Mouse (Mus musculus): ENCODE measurements around the gene Dclk2.

Gene Dclk2

GRCm38 (mm10) chr3:86845578-86845977 is 75.1 kb downstream of the Dclk2 start:
- no peak for DNase-seq (ENCODE audit: low read depth, low spot score)

GRCm38 (mm10) chr3:86844804-86845481 is 75.7 kb downstream of the Dclk2 start:
- DNase-seq (ENCODE audit: low read depth, low spot score), result peak; percentile 89

- DNase-seq (ENCODE audit: low read depth, low spot score), result no peak
Observed at GRCm38 (mm10) chr3:86842461-86842860, 78.2 kb downstream of the Dclk2 start.

GRCm38 (mm10) chr3:86839606-86840005 is 81.0 kb downstream of the Dclk2 start:
- DNase-seq (ENCODE audit: low read depth, low spot score), result no peak

- no peak for DNase-seq (ENCODE audit: low read depth, low spot score)
Observed at GRCm38 (mm10) chr3:86837386-86837785, 83.3 kb downstream of the Dclk2 start.

- DNase-seq (ENCODE audit: low read depth, low spot score), result no peak
Observed at GRCm38 (mm10) chr3:86835180-86835579, 85.5 kb downstream of the Dclk2 start.

- no peak for DNase-seq (ENCODE audit: low read depth, low spot score)
Observed at GRCm38 (mm10) chr3:86834341-86834740, 86.3 kb downstream of the Dclk2 start.

- peak; percentile 56 for DNase-seq (ENCODE audit: low read depth, low spot score)
Observed at GRCm38 (mm10) chr3:86832591-86833267, 87.9 kb downstream of the Dclk2 start.

- DNase-seq (ENCODE audit: low read depth, low spot score), result no peak
Observed at GRCm38 (mm10) chr3:86832115-86832514, 88.5 kb downstream of the Dclk2 start.

- DNase-seq (ENCODE audit: low read depth, low spot score), result no peak
Observed at GRCm38 (mm10) chr3:86827506-86827905, 93.1 kb downstream of the Dclk2 start.

- no peak for DNase-seq (ENCODE audit: low read depth, low spot score)
Observed at GRCm38 (mm10) chr3:86821383-86821782, 99.3 kb downstream of the Dclk2 start.

- no peak for DNase-seq (ENCODE audit: low read depth, low spot score)
Observed at GRCm38 (mm10) chr3:86820344-86820743, 100.3 kb downstream of the Dclk2 start.

GRCm38 (mm10) chr3:86819372-86819771 is 101.3 kb downstream of the Dclk2 start:
- no peak for DNase-seq (ENCODE audit: low read depth, low spot score)

- no peak for DNase-seq (ENCODE audit: low read depth, low spot score)
Observed at GRCm38 (mm10) chr3:86818001-86818585, 102.6 kb downstream of the Dclk2 start.

- DNase-seq (ENCODE audit: low read depth, low spot score), result no peak
Observed at GRCm38 (mm10) chr3:86812689-86813088, 108.0 kb downstream of the Dclk2 start.

- no peak for DNase-seq (ENCODE audit: low read depth, low spot score)
Observed at GRCm38 (mm10) chr3:86810908-86811307, 109.7 kb downstream of the Dclk2 start.

GRCm38 (mm10) chr3:86809646-86810045 is 111.0 kb downstream of the Dclk2 start:
- DNase-seq (ENCODE audit: low read depth, low spot score), result no peak

GRCm38 (mm10) chr3:86809199-86809598 is 111.5 kb downstream of the Dclk2 start:
- no peak for DNase-seq (ENCODE audit: low read depth, low spot score)

GRCm38 (mm10) chr3:86807750-86808467 is 112.7 kb downstream of the Dclk2 start:
- DNase-seq (ENCODE audit: low read depth, low spot score), result no peak

GRCm38 (mm10) chr3:86806834-86807233 is 113.8 kb downstream of the Dclk2 start:
- no peak for DNase-seq (ENCODE audit: low read depth, low spot score)

- DNase-seq (ENCODE audit: low read depth, low spot score), result peak; percentile 85
Observed at GRCm38 (mm10) chr3:86804265-86804664, 116.4 kb downstream of the Dclk2 start.

GRCm38 (mm10) chr3:86802825-86803224 is 117.8 kb downstream of the Dclk2 start:
- no peak for DNase-seq (ENCODE audit: low read depth, low spot score)

All from telencephalon, adult 2 months (tissue).